Mouse (Mus musculus) neural tube, embryonic 14.5 days (tissue): Measurements from ENCODE around the gene Ryr2. TPM values are rescaled to one million over a fixed set of nuclear protein-coding genes. Genes with fewer than 3 reads are reported as not detected.
"Not testable (repeated sequence)": the region's sequence is repeated elsewhere in the genome, so short reads cannot be mapped to it uniquely, and the experiment has no call there.

ENCODE experiments used
- ATAC-seq: fragments of 200-750 bp; cut with Nextera tagmentation; 2 replicates; pipeline ENCODE4 v1.8.0; 2017; ENCODE audit warnings: low read depth, mild to moderate bottlenecking, moderate TSS enrichment, moderate library complexity
- H3K27ac ChIP-seq: fragments of 300-500 bp; sonication (generic); 2 replicates; pipeline ENCODE4 v1.5.1; 2014; ENCODE audit warnings: low read depth, mild to moderate bottlenecking, control low read depth, low read length, moderate library complexity, mixed read lengths
- H3K27me3 ChIP-seq: fragments of 300-500 bp; sonication (generic); 2 replicates; pipeline ENCODE4 v1.6.1; 2014; ENCODE audit warnings: low read length; ENCODE audit not compliant: control insufficient read depth, insufficient read depth
- H3K36me3 ChIP-seq: fragments of 300-500 bp; sonication (generic); 2 replicates; pipeline ENCODE4 v1.6.1; 2014; ENCODE audit warnings: low read length, mixed read lengths; ENCODE audit not compliant: control insufficient read depth, insufficient read depth
- H3K4me1 ChIP-seq: fragments of 300-500 bp; sonication (generic); 2 replicates; pipeline ENCODE4 v1.6.1; 2014; ENCODE audit warnings: low read length; ENCODE audit not compliant: control insufficient read depth, insufficient read depth
- H3K4me2 ChIP-seq: fragments of 300-500 bp; sonication (generic); 2 replicates; pipeline ENCODE4 v1.6.1; 2014; ENCODE audit warnings: mild to moderate bottlenecking, low read depth, low read length, control low read depth
- H3K4me3 ChIP-seq: fragments of 300-500 bp; sonication (generic); 2 replicates; pipeline ENCODE4 v1.5.1; 2014; ENCODE audit warnings: low read depth, low read length, control low read depth, mixed read lengths
- H3K9ac ChIP-seq: fragments of 300-500 bp; sonication (generic); replicated peaks from 2 replicates; pipeline ENCODE4 v1.6.1; 2014; ENCODE audit warnings: low read depth, mild to moderate bottlenecking, control low read depth, low read length, mixed read lengths
- H3K9me3 ChIP-seq: fragments of 300-500 bp; sonication (generic); 2 replicates; pipeline ENCODE4 v1.6.1; 2016; ENCODE audit warnings: low read length; ENCODE audit not compliant: control insufficient read depth
- WGBS: fragments of 180-500 bp; shearing (Covaris S2); extraction: QIAGEN DNeasy Blood & Tissue Kit; methylation state at CpG from one replicate; pipeline ENCODE4 v1.1.7; 2014; 5-methylcytosine and 5-hydroxymethylcytosine counted together
- polyA plus RNA-seq: library from polyadenylated mRNA; unstranded; fragments of >200 nt; fragmentation: Nextera tagmentation; extraction: Ambion mirVana; gene quantifications from 2 replicates; pipeline ENCODE4 v1.2.1, GENCODE M21; 2014

The Ryr2 gene
- polyA plus RNA-seq, 1 experiment from 2014 or later: 13.5 TPM

- Histone ChIP-seq H3K27ac (no peak overlapping the region), H3K36me3 (no peaks in the 10 kb centered on the region), H3K4me3 (no peak overlapping the region), H3K4me1 (no peaks in the 10 kb centered on the region), H3K9ac (no peak overlapping the region), H3K4me2 (no peak overlapping the region), H3K27me3 (no peaks in the 10 kb centered on the region), H3K9me3 (no peaks in the 10 kb centered on the region)
- no peak for ATAC-seq
- WGBS: 100% methylated on average over 1 of the region's 1 CpGs
These were observed 262.9 kb downstream of the Ryr2 start for GRCm38 (mm10) chr13:11843889-11844288.

GRCm38 (mm10) chr13:11837870-11838269 lies 268.9 kb downstream of the Ryr2 start:
- Histone ChIP-seq H3K4me3 (no peak overlapping the region), H3K27me3 (no peaks in the 10 kb centered on the region), H3K9me3 (no peaks in the 10 kb centered on the region), H3K4me2 (no peak overlapping the region), H3K27ac (no peak overlapping the region), H3K4me1 (no peaks in the 10 kb centered on the region), H3K9ac (no peak overlapping the region), H3K36me3 (no peaks in the 10 kb centered on the region)
- no peak for ATAC-seq
- WGBS: 97% methylated on average over 3 of the region's 3 CpGs

GRCm38 (mm10) chr13:11837152-11837551 lies 269.6 kb downstream of the Ryr2 start:
- H3K36me3 ChIP-seq: no peaks in the 10 kb centered on the region
- 89% methylated on average over 4 of the region's 4 CpGs for WGBS
- no peak for ATAC-seq
- H3K4me3 ChIP-seq: no peak overlapping the region
- no peaks in the 10 kb centered on the region for H3K4me1 ChIP-seq
- H3K9ac ChIP-seq: no peak overlapping the region
- no peak overlapping the region for H3K27ac ChIP-seq
- H3K4me2 ChIP-seq: no peak overlapping the region
- H3K9me3 ChIP-seq: no peaks in the 10 kb centered on the region
- no peaks in the 10 kb centered on the region for H3K27me3 ChIP-seq

- WGBS: 57% methylated on average over 6 of the region's 6 CpGs
- no peak overlapping the region for H3K27ac ChIP-seq
- no peaks in the 10 kb centered on the region for H3K9me3 ChIP-seq
- no peaks in the 10 kb centered on the region for H3K27me3 ChIP-seq
- no peaks in the 10 kb centered on the region for H3K4me1 ChIP-seq
- no peak overlapping the region for H3K4me3 ChIP-seq
- no peak for ATAC-seq
- no peaks in the 10 kb centered on the region for H3K36me3 ChIP-seq
- H3K9ac ChIP-seq: no peak overlapping the region
- no peak overlapping the region for H3K4me2 ChIP-seq
These were observed 270.3 kb downstream of the Ryr2 start for GRCm38 (mm10) chr13:11836304-11837078.

GRCm38 (mm10) chr13:11831210-11831609 lies 275.5 kb downstream of the Ryr2 start:
- Histone ChIP-seq H3K4me2 (no peak overlapping the region), H3K4me3 (no peak overlapping the region), H3K27me3 (no peaks in the 10 kb centered on the region), H3K4me1 (no peaks in the 10 kb centered on the region), H3K9me3 (no peaks in the 10 kb centered on the region), H3K27ac (no peak overlapping the region), H3K9ac (no peak overlapping the region), H3K36me3 (no peaks in the 10 kb centered on the region)
- no peak for ATAC-seq
- WGBS: 77% methylated on average over 4 of the region's 4 CpGs

- Histone ChIP-seq H3K27me3 (no peaks in the 10 kb centered on the region), H3K36me3 (no peaks in the 10 kb centered on the region), H3K4me3 (no peak overlapping the region), H3K4me2 (no peak overlapping the region), H3K27ac (no peak overlapping the region), H3K9ac (no peak overlapping the region), H3K9me3 (no peaks in the 10 kb centered on the region), H3K4me1 (no peaks in the 10 kb centered on the region)
- 99% methylated on average over 2 of the region's 2 CpGs for WGBS
- no peak for ATAC-seq
These were observed 281.1 kb downstream of the Ryr2 start for GRCm38 (mm10) chr13:11825563-11826226.

- H3K4me1 ChIP-seq: no peaks in the 10 kb centered on the region
- no peak for ATAC-seq
- WGBS: 74% methylated on average over 3 of the region's 3 CpGs
These were observed 288.0 kb downstream of the Ryr2 start for GRCm38 (mm10) chr13:11818723-11819122.

GRCm38 (mm10) chr13:11809365-11809764 lies 297.4 kb downstream of the Ryr2 start:
- not testable (repeated sequence) for H3K4me3 ChIP-seq, H3K36me3 ChIP-seq, ATAC-seq, H3K9ac ChIP-seq, H3K4me2 ChIP-seq, H3K27me3 ChIP-seq, H3K9me3 ChIP-seq, H3K27ac ChIP-seq, H3K4me1 ChIP-seq
- 94% methylated on average over 1 of the region's 1 CpGs for WGBS

More at GRCm38 (mm10) chr13:11818723-11819122, 288.0 kb downstream of the Ryr2 start:
- Histone ChIP-seq H3K9ac (no peak overlapping the region), H3K9me3 (no peaks in the 10 kb centered on the region), H3K4me3 (no peak overlapping the region), H3K4me2 (no peak overlapping the region), H3K36me3 (no peaks in the 10 kb centered on the region), H3K27me3 (no peaks in the 10 kb centered on the region), H3K27ac (no peak overlapping the region)

- WGBS: 87% methylated on average over 3 of the region's 3 CpGs
These were observed 314.2 kb downstream of the Ryr2 start for GRCm38 (mm10) chr13:11792536-11792935.

More at GRCm38 (mm10) chr13:11792536-11792935, 314.2 kb downstream of the Ryr2 start:
- H3K36me3 ChIP-seq: no peaks in the 10 kb centered on the region
- no peak for ATAC-seq
- H3K4me2 ChIP-seq: no peak overlapping the region
- H3K27me3 ChIP-seq: no peaks in the 10 kb centered on the region
- H3K9ac ChIP-seq: no peak overlapping the region
- no peak overlapping the region for H3K4me3 ChIP-seq
- no peaks in the 10 kb centered on the region for H3K9me3 ChIP-seq
- H3K4me1 ChIP-seq: no peaks in the 10 kb centered on the region
- H3K27ac ChIP-seq: no peak overlapping the region
